Mouse (Mus musculus): Measurements from ENCODE around the gene Rbms1. TPM values are rescaled to one million over a fixed set of nuclear protein-coding genes. Genes with fewer than 3 reads are reported as not detected.

Gene Rbms1
- polyA plus RNA-seq, 1 experiment from 2014 or later: 170 TPM

- peak overlapping the region; percentile 71 for H3K27ac ChIP-seq
- peaks cover 91% of the 10 kb centered on the region for H3K79me2 ChIP-seq (ENCODE audit: inconsistent target)
- WGBS (ENCODE audit: missing documents): 88% methylated on average over 7 of the region's 7 CpGs
- H3K4me3 ChIP-seq (ENCODE audit: inconsistent target): no peak overlapping the region
- H3K36me3 ChIP-seq (ENCODE audit: inconsistent target): peaks cover 1% of the 10 kb centered on the region; the same call in 1 of the 2 replicates
Measured at GRCm38 (mm10) chr2:60809441-60809921, 153.5 kb downstream of the Rbms1 start.

- WGBS (ENCODE audit: missing documents): 72% methylated on average over 6 of the region's 6 CpGs
- Histone ChIP-seq H3K36me3 (ENCODE audit: inconsistent target) (peaks cover 8% of the 10 kb centered on the region; the same call in 1 of the 2 replicates), H3K27ac (peak overlapping the region; percentile 71; the same call in 1 of the 2 replicates), H3K79me2 (ENCODE audit: inconsistent target) (peaks cover 91% of the 10 kb centered on the region), H3K4me3 (ENCODE audit: inconsistent target) (no peak overlapping the region)
Measured at GRCm38 (mm10) chr2:60808822-60809221, 154.2 kb downstream of the Rbms1 start.

- H3K36me3 ChIP-seq (ENCODE audit: inconsistent target): peaks cover 9% of the 10 kb centered on the region; the same call in 1 of the 2 replicates
- H3K4me3 ChIP-seq (ENCODE audit: inconsistent target): no peak overlapping the region
- H3K79me2 ChIP-seq (ENCODE audit: inconsistent target): peaks cover 92% of the 10 kb centered on the region
- WGBS (ENCODE audit: missing documents): 64% methylated on average over 11 of the region's 11 CpGs
- H3K27ac ChIP-seq: no peak overlapping the region; the same call in 1 of the 2 replicates
Measured at GRCm38 (mm10) chr2:60807341-60808195, 155.4 kb downstream of the Rbms1 start.

GRCm38 (mm10) chr2:60804763-60805162, 158.2 kb downstream of the Rbms1 start:
- H3K27ac ChIP-seq: no peak overlapping the region
- H3K79me2 ChIP-seq (ENCODE audit: inconsistent target): peaks cover 100% of the 10 kb centered on the region
- peaks cover 13% of the 10 kb centered on the region; the same call in 1 of the 2 replicates for H3K36me3 ChIP-seq (ENCODE audit: inconsistent target)
- H3K4me3 ChIP-seq (ENCODE audit: inconsistent target): no peak overlapping the region
- 93% methylated on average over 7 of the region's 7 CpGs for WGBS (ENCODE audit: missing documents)

DNA sequence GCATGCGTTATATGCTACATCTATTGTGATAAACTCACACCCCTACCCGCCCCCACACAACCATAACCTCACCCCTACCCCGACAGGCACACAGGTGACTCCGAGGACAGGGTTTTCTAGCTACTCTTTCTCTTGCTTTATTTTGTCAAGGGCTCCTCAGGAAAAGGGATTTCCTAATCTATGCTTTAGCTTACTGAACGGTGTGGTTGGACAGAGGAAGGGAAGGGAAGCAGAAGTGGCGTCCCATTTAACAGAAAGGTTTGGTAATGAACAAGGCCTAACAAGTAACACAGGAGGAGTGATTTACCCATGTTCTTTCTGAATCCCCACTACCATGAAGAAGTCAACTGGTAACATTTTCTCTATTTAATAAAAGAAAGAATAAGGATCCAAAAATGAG, 159.6 kb downstream of the Rbms1 start:
- peaks cover 100% of the 10 kb centered on the region for H3K79me2 ChIP-seq (ENCODE audit: inconsistent target)
- H3K4me3 ChIP-seq (ENCODE audit: inconsistent target): no peak overlapping the region
- H3K27ac ChIP-seq: no peak overlapping the region
- 76% methylated on average over 6 of the region's 6 CpGs for WGBS (ENCODE audit: missing documents)
- H3K36me3 ChIP-seq (ENCODE audit: inconsistent target): peaks cover 17% of the 10 kb centered on the region; the same call in 1 of the 2 replicates

- WGBS (ENCODE audit: missing documents): 88% methylated on average over 8 of the region's 8 CpGs
Measured at GRCm38 (mm10) chr2:60802828-60803227, 160.2 kb downstream of the Rbms1 start.

DNA sequence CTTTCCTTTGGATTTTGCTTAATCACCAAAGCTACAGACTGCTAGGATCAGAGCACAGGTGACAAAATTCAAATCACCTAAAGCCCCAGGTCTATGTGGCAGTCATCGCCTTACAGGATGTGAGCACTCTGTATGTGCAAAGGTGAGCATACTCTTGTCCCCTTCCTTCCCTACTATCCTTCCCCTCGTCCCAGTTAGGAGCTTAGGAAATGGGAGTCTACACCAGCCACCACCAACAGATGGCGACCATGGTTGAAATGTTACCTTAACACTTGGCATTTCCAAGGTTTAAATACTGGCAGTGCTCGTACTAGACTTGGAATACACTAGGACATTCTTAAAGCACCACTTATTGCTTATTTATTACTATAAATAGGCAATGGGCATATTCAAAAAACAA, 160.8 kb downstream of the Rbms1 start:
- H3K36me3 ChIP-seq (ENCODE audit: inconsistent target): peaks cover 17% of the 10 kb centered on the region; the same call in 1 of the 2 replicates
- peaks cover 100% of the 10 kb centered on the region for H3K79me2 ChIP-seq (ENCODE audit: inconsistent target)
- 66% methylated on average over 4 of the region's 4 CpGs for WGBS (ENCODE audit: missing documents)
- no peak overlapping the region for H3K27ac ChIP-seq
- no peak overlapping the region for H3K4me3 ChIP-seq (ENCODE audit: inconsistent target)

More at GRCm38 (mm10) chr2:60802828-60803227, 160.2 kb downstream of the Rbms1 start:
- H3K27ac ChIP-seq: no peak overlapping the region
- peaks cover 100% of the 10 kb centered on the region for H3K79me2 ChIP-seq (ENCODE audit: inconsistent target)
- peaks cover 17% of the 10 kb centered on the region; the same call in 1 of the 2 replicates for H3K36me3 ChIP-seq (ENCODE audit: inconsistent target)
- no peak overlapping the region for H3K4me3 ChIP-seq (ENCODE audit: inconsistent target)

DNA sequence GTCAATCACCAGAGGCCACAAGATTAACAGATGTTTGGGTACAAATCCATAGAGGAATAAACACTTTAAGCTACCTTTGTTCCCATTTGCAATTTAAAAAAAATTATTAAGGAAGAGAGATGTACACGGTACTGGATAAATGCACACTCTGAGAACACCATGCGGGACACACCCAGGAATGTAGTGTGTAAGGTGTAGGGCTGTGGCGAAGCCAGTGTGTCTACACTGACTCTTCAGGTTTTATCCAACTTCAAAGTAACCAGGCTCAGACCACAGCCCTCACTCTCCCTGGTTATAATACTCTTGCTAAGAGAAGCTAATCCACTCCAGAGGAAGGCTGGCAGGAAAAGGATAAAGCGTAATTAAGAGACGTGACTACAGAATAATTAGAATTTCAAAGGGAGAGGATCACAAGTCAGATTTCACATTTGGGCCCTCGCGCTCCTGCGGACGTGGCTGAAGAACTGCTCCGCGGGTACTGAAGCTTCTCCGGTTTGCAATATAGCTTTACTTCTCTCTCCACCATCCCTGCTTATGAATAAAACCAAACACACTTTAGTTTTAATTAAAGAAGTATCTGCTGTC, 161.3 kb downstream of the Rbms1 start:
- Histone ChIP-seq H3K27ac (no peak overlapping the region), H3K4me3 (ENCODE audit: inconsistent target) (no peak overlapping the region)
- 96% methylated on average over 11 of the region's 12 CpGs for WGBS (ENCODE audit: missing documents)

GRCm38 (mm10) chr2:60800921-60801558, 162.0 kb downstream of the Rbms1 start:
- 85% methylated on average over 12 of the region's 15 CpGs for WGBS (ENCODE audit: missing documents)
- H3K4me3 ChIP-seq (ENCODE audit: inconsistent target): no peak overlapping the region
- H3K27ac ChIP-seq: no peak overlapping the region

More for the DNA sequence above, 161.3 kb downstream of the Rbms1 start:
- Histone ChIP-seq H3K79me2 (ENCODE audit: inconsistent target) (peaks cover 100% of the 10 kb centered on the region), H3K36me3 (ENCODE audit: inconsistent target) (peaks cover 20% of the 10 kb centered on the region; the same call in 1 of the 2 replicates)

GRCm38 (mm10) chr2:60799816-60800215, 163.2 kb downstream of the Rbms1 start:
- no peak overlapping the region for H3K27ac ChIP-seq
- no peak overlapping the region for H3K4me3 ChIP-seq (ENCODE audit: inconsistent target)
- 97% methylated on average over 7 of the region's 7 CpGs for WGBS (ENCODE audit: missing documents)
- H3K36me3 ChIP-seq (ENCODE audit: inconsistent target): peaks cover 29% of the 10 kb centered on the region; the same call in 1 of the 2 replicates
- peaks cover 97% of the 10 kb centered on the region for H3K79me2 ChIP-seq (ENCODE audit: inconsistent target)

More at GRCm38 (mm10) chr2:60800921-60801558, 162.0 kb downstream of the Rbms1 start:
- peaks cover 25% of the 10 kb centered on the region; the same call in 1 of the 2 replicates for H3K36me3 ChIP-seq (ENCODE audit: inconsistent target)
- peaks cover 100% of the 10 kb centered on the region for H3K79me2 ChIP-seq (ENCODE audit: inconsistent target)

GRCm38 (mm10) chr2:60798767-60799529, 164.0 kb downstream of the Rbms1 start:
- H3K4me3 ChIP-seq (ENCODE audit: inconsistent target): no peak overlapping the region
- peaks cover 97% of the 10 kb centered on the region for H3K79me2 ChIP-seq (ENCODE audit: inconsistent target)
- H3K36me3 ChIP-seq (ENCODE audit: inconsistent target): peaks cover 30% of the 10 kb centered on the region; the same call in 1 of the 2 replicates
- 94% methylated on average over 17 of the region's 17 CpGs for WGBS (ENCODE audit: missing documents)
- H3K27ac ChIP-seq: no peak overlapping the region

DNA sequence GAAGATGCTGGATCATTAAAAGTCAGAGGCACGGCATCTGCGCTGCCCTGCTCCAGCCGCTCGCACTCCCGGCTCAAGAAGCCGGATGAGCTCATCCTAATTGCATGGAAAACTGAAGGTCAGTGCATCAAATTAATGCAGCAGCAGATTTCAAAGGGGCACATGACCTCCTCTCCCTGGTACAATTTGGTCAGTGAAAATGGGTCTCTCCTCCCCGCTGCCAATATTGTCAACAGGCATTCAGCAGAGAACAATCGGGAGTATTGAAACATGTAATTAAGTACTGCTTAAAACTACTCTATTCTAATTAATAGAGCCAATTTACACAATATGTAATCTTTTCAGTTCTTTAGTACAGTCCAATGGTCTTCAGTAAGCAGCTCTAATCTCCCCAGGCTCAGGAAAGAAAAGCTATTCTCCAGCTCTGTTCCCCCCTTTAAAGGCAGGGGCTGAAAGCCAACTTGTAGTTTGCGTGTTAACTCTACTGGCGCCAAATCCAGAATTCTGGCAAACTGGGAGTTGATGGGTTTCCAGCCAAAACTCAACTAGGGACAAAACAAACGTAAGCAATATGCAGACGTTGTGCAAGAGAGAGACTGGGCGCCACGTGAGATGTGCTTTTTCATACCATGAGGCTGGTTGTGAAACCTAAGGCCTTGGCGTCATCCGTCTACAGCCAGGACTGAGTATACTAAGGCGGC, 165.9 kb downstream of the Rbms1 start:
- Histone ChIP-seq H3K27ac (no peak overlapping the region), H3K4me3 (ENCODE audit: inconsistent target) (no peak overlapping the region), H3K36me3 (ENCODE audit: inconsistent target) (peaks cover 43% of the 10 kb centered on the region), H3K79me2 (ENCODE audit: inconsistent target) (peaks cover 88% of the 10 kb centered on the region)
- 86% methylated on average over 17 of the region's 17 CpGs for WGBS (ENCODE audit: missing documents)

- 95% methylated on average over 2 of the region's 2 CpGs for WGBS (ENCODE audit: missing documents)
- H3K36me3 ChIP-seq (ENCODE audit: inconsistent target): peaks cover 47% of the 10 kb centered on the region
- H3K79me2 ChIP-seq (ENCODE audit: inconsistent target): peaks cover 83% of the 10 kb centered on the region
- no peak overlapping the region for H3K4me3 ChIP-seq (ENCODE audit: inconsistent target)
- H3K27ac ChIP-seq: no peak overlapping the region
Measured at GRCm38 (mm10) chr2:60796616-60796968, 166.4 kb downstream of the Rbms1 start.

Measured in macrophage (primary cell).